Mouse (Mus musculus): ENCODE results near the gene Ptprg.

The Ptprg gene

DNA sequence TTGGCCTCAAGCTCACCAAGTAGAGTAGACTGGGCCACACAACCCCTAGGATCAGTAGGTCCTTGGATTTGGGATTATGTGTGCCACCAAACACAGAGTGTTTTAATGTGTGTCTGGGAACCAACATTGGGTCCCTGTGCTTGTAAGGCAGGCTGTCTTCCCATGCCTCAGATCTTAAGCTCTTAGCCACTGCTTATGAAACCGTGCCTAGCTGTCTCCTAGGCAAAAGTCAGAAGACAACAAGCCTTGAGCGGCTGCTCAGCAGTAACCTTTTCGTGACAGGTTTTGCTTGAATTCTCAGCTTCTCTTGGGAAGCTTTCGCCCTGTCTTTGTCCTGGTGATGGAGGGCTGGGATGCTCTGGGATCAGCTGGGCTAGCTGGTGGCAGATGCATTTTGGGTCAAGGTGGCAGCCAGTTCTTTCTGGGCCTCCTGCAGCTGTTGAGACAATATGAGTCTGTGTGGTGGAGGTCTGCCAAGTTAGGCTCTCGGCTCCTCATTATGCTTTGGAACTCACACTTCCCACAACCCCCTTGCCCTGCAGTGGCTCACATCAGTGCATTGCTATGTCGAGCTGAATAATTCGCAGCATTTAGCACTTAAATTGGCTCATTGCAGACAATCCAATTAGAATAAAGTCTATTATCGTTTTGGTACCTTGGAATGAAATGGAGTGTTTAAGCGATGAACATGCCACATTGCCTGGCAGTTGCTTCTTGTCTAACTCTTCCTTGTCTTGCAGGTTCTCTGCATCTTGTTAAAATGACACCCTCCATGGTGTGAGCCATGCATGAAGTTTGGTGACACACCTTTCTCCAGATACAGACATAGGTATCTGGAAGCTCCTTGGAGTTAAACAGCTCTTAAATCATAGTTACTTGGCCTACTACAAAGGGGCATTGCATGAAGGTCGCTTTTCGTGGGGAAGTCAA is 321.9 kb downstream of the Ptprg start:
- DNase-seq (ENCODE audit: low spot score in 2 of 2) = no peak

- peak; percentile 60 to 75 for DNase-seq (ENCODE audit: low spot score in 2 of 2)
These were observed 327.8 kb downstream of the Ptprg start for GRCm38 (mm10) chr14:11881082-11881481.

GRCm38 (mm10) chr14:11883142-11883921 is 330.0 kb downstream of the Ptprg start:
- DNase-seq (ENCODE audit: low spot score in 2 of 2) = peak; percentile 72 to 82

- DNase-seq (ENCODE audit: low spot score in 2 of 2) = peak in 1 of 2 experiments; percentile 30
These were observed 330.7 kb downstream of the Ptprg start for GRCm38 (mm10) chr14:11883995-11884394.

DNA sequence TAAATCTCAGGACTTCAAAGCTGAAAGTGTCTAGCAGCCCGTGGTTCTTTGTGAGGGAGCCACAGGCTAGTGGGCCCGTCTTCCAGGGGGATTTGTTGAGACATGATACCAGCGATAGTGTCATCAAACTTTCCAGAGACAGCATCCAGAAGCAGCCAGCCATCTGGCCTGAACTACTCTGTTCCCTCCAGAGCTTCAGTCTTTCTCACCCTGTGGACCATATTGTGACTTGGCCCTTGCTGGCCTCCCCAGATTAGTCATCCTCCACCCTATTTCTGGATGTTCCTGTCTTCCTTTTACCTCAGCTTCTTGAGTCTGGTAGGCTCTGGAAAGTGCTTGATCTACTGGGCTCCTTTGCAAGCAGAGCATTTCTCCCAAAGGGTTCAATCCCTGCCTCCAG is 333.1 kb downstream of the Ptprg start:
- DNase-seq (ENCODE audit: low spot score in 2 of 2) = no peak

DNA sequence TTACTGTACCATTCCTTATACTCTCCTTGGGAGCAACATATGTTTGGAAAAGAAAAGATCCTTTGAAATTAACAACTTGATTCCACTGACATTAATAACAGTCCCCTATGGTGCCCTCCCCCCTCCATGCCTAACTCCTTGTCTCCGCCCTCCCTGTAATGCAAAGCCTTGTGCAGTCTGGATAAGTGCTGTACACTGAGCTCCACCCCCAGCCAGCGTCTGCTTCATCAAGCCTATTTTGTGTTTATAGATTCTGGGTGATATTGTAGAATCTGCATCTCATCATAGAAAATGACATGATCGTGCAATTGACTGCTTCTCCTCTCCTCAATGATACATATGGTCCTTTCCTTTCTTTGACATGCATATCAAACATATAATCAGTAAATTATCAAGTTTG is 337.6 kb downstream of the Ptprg start:
- DNase-seq (ENCODE audit: low spot score in 2 of 2) = no peak

GRCm38 (mm10) chr14:11892621-11893020 is 339.3 kb downstream of the Ptprg start:
- DNase-seq (ENCODE audit: low spot score in 2 of 2) = no peak

DNA sequence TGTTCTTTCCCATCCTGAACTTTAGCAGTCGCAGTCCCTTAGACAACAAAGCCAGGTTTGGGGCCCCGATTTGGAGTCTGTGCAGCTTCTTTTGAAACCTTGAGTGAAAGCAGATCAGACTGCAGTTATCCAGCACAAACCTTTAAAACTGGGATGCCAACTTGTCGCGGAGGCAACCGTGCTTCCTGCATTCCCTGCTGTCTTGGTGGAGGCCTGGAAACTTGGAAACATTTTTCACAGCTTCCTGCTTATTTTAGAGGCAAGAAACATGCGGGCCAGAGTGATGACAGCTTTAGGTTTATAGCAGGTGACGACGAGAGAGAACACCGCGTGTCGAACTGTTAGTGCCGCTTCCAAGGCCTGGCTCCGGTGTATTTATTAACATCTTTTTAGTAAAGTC is 342.2 kb downstream of the Ptprg start:
- no peak for DNase-seq (ENCODE audit: low spot score in 2 of 2)

DNA sequence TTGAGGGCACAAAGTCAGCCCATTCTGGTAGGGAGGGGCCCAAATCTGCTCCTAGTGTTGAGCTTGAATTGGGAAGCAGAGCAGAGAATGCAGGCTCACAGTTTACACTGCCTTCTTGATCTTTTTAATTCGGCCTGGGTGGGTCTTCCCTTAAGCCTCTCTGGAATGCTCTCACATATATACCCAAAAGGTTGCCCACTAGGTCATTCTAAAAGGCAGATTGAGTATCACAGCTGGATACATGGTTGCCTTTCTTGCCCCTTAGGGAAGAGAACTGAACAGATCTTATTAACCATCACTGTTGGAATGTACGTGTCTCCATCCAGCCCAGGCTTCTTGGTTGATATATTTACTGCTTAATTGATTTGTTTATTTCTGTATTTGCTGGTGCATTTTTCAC is 349.5 kb downstream of the Ptprg start:
- DNase-seq (ENCODE audit: low spot score in 2 of 2) = no peak

- no peak for DNase-seq (ENCODE audit: low spot score in 2 of 2)
These were observed 352.9 kb downstream of the Ptprg start for GRCm38 (mm10) chr14:11906130-11906675.

DNA sequence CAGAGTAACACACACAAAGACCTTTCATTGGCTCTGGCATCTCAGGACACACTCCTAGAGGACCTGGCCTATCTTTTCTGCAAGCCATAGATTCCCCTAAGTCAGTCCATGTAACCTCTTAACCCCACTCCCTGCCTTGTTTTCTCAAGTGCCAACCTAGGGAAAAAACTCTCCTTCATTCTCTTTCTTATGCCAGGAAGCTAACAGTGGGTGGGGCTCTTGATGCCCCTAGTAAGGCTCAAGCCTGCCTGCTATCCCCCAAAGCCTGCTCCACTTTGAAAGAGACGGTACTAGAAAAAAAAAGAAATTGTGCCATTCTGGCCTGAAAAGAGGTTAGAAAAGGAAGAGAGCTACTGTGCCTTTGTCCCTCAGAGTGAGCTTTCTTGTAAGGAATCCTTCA is 358.9 kb downstream of the Ptprg start:
- no peak for DNase-seq (ENCODE audit: low spot score in 2 of 2)

DNA sequence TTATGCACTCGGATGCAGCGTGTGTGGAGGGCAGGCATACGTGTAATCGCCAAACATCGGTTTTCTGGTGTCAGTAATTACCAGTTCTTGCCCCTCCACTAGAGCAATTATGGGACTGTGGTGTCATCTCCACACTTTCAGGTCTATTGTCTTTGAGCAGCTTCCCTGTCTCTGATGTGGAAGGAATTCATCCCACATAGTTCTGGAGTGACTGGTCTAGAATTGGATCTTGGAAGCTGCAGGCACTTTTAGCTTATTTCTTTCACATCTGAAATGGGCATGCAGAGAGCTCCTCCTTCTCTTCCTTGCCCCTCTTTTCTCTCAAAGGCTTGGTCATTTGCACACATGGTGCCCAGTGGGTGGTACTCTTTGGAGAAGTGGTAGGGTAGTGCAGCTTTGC is 363.9 kb downstream of the Ptprg start:
- no peak for DNase-seq (ENCODE audit: low spot score in 2 of 2)

DNA sequence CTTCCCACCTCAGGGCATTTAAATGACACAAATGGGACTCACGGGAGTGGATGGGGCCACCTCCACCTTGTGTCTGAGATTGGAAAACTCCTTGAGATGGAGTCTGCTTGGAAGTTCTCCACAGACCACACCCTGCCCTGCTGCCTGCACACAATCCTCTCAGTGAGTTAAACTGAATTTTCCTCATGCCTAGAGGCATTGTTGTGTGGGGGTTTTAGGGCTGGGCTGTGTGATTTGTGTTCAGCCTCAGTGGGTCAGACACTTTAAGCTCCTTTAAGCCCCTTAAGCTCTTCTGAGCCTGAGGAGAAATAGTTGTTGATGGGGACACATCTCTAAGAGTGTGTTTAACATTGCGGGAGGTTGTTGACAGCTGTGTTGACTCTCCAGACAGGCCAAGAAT is 375.2 kb downstream of the Ptprg start:
- no peak for DNase-seq (ENCODE audit: low spot score in 2 of 2)

- DNase-seq (ENCODE audit: low spot score in 2 of 2) = no peak
These were observed 379.2 kb downstream of the Ptprg start for GRCm38 (mm10) chr14:11932517-11932916.

DNA sequence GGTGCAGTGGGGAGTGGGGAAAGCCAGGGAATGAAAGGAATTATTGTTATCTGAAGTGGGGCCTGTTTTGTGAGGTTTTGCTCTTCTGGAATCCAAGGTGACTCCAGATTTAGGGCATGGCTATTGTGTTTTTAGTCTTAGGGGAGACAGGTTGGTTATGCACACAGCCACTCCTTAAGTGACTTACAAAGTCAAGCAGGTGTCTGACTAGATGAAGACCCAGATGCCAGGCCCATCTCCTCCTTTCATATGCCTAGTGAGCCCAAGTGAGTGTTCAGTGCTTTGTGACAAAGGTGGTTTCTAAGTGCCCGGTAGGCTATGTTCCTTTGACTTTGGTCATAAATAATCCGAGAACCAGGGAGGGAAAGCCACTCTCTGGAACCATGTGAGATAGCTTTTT is 381.2 kb downstream of the Ptprg start:
- no peak for DNase-seq (ENCODE audit: low spot score in 2 of 2)

- DNase-seq (ENCODE audit: low spot score in 2 of 2) = no peak
These were observed 381.9 kb downstream of the Ptprg start for GRCm38 (mm10) chr14:11935281-11935680.

DNA sequence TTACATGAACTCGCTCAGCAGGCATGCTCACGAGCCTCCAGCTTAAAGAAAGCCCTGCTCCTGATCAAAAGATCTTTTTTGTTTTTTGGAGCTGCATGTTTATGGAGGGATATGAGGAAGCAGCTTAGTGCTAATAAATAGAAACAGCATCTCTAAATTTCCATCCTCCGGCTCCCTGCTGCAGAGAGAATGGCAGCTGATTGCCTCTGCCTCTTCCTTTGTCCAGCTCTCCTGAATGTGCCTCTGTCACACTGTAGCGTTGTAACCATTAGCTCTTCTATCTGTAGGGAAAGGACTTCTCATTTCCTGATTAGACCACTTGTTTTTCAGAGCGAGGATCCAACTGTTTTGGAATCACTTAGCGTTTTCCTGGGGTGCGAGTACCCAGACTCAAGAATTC is 382.4 kb downstream of the Ptprg start:
- DNase-seq (ENCODE audit: low spot score in 2 of 2) = no peak

GRCm38 (mm10) chr14:11938912-11939311 is 385.6 kb downstream of the Ptprg start:
- no peak for DNase-seq (ENCODE audit: low spot score in 2 of 2)

DNA sequence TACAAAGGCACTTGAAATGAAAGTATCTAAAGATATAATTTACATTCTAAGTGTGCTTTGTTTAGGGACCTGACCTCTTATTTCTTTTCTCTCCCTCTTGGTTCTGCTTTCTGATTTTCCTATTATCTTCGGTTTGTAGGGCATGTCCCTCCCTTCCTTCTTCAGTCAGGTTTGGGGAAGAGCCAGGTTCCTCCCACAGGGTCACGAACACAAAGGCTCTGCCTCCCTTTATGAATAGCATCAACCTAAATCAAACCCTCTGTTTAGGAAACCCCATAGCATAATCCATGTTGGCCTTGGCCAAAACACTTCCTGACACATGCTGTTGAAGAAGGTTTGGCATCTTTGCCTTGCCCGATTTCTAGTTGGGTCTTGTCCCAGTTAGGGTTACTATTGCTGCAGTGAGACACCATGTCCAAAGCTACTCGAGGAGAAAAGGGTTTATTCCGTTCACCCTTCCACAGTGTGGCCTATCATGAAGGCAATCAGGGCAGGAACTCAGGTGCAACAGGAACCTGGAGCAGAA is 388.7 kb downstream of the Ptprg start:
- DNase-seq (ENCODE audit: low spot score in 2 of 2) = no peak

DNA sequence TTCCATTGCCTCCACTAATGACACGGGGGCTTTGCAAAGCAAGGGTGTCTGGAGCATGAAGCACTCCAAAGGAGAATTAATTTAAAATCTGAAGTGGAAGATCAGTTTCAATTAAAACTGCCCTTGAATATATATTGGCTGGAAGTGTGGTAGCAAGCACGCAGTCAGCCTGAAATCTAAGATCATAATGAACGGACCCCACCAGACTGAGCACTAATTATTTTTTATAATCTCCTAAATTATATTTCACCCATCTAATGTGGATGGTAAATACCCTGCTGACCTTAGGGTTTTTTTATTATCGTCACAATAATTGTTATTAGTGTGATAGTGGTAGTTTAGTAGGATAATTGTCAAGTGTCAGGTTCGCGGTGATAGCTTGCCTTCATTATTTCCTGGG is 397.0 kb downstream of the Ptprg start:
- no peak for DNase-seq (ENCODE audit: low spot score in 2 of 2)

GRCm38 (mm10) chr14:11955020-11955882 is 401.9 kb downstream of the Ptprg start:
- no peak for DNase-seq (ENCODE audit: low spot score in 2 of 2)
